Comparison of ENCODE assay signal across 11 mouse cellular contexts in genomic region chr17:56547116-56547845, GRCm38 (mm10). TPM values are rescaled to one million over a fixed set of nuclear protein-coding genes. Genes with fewer than 3 reads are reported as not detected.
A peak's percentile ranks its signal among the peaks of the same experiment; 100 is the strongest.
DNase-seq lines count a peak whose midpoint lies in the region; ATAC-seq and TF ChIP-seq lines count a peak whose summit lies in the region.
"Had no signal": no experiment of that assay in that cellular context is flagged by ENCODE, and none has a peak within 500 bp of the region (broad histone marks: within the 10 kb centered on the region; RNA-seq: fewer than 3 reads in every experiment).

No protein-coding gene starts in this region.

- no peaks in the 10 kb centered on the region for H3K27me3 ChIP-seq in cerebellum, adult 2 months (ENCODE audit: control insufficient read depth, insufficient read depth, low read length)
- H3K27me3 ChIP-seq in midbrain, postnatal 0 days (ENCODE audit: insufficient read depth, low read length), result no peaks in the 10 kb centered on the region
- no peaks in the 10 kb centered on the region for H3K27me3 ChIP-seq in kidney, embryonic 14.5 days (ENCODE audit: control insufficient read depth, insufficient read depth, low read length)
- H3K27me3 ChIP-seq: limb, embryonic 15.5 days had no signal

- H3K4me3 ChIP-seq in cerebellum, adult 2 months (replicated peaks; ENCODE audit: insufficient read depth, low read depth, low read length), result no peak overlapping the region
- H3K4me3 ChIP-seq in gastrocnemius, adult 2 months, result no peak overlapping the region
- no peak overlapping the region for H3K4me3 ChIP-seq in midbrain, postnatal 0 days (ENCODE audit: low read depth, low read length)
- no peak overlapping the region for H3K4me3 ChIP-seq in kidney, embryonic 14.5 days (ENCODE audit: low read length)
- H3K4me3 ChIP-seq: limb, embryonic 15.5 days had no signal

- H3K27ac ChIP-seq in cerebellum, adult 2 months (ENCODE audit: insufficient read depth, low read length), result peak overlapping the region; percentile 45
- no peak overlapping the region for H3K27ac ChIP-seq in gastrocnemius, adult 2 months
- peak overlapping the region; percentile 21; the same call in 1 of the 2 replicates for H3K27ac ChIP-seq in midbrain, postnatal 0 days (ENCODE audit: low read depth, low read length)
- no peak overlapping the region for H3K27ac ChIP-seq in kidney, embryonic 14.5 days (ENCODE audit: low read depth, low read length)
- H3K27ac ChIP-seq: limb, embryonic 15.5 days had no signal

- H3K36me3 ChIP-seq in midbrain, postnatal 0 days (ENCODE audit: insufficient read depth, low read length), result no peaks in the 10 kb centered on the region
- no peaks in the 10 kb centered on the region for H3K36me3 ChIP-seq in kidney, embryonic 14.5 days (ENCODE audit: control insufficient read depth, insufficient read depth, low read length)
- H3K36me3 ChIP-seq: limb, embryonic 15.5 days had no signal

- H3K4me1 ChIP-seq in cerebellum, adult 2 months (ENCODE audit: control insufficient read depth, insufficient read depth, low read length), result peaks cover 24% of the 10 kb centered on the region
- peaks cover 8% of the 10 kb centered on the region for H3K4me1 ChIP-seq in midbrain, postnatal 0 days (ENCODE audit: insufficient read depth, low read length)
- H3K4me1 ChIP-seq in kidney, embryonic 14.5 days (ENCODE audit: control insufficient read depth, insufficient read depth, low read length), result no peaks in the 10 kb centered on the region

- no peaks in the 10 kb centered on the region for H3K9me3 ChIP-seq in midbrain, postnatal 0 days (ENCODE audit: low read length)
- no peaks in the 10 kb centered on the region for H3K9me3 ChIP-seq in kidney, embryonic 14.5 days (ENCODE audit: control insufficient read depth, low read length)
- H3K9me3 ChIP-seq: limb, embryonic 15.5 days had no signal

- DNase-seq in kidney, postnatal 10 days, result peak; percentile 5
- DNase-seq in kidney, adult 18-20 months, result no peak
- DNase-seq in cerebellum, adult 2 months, result peak; percentile 88 to 95
- peak; percentile 77 for DNase-seq in gastrocnemius, adult 2 months
- DNase-seq in midbrain, postnatal 0 days (ENCODE audit: low spot score), result peak; percentile 82
- no peak for DNase-seq in frontal cortex, postnatal 25 days (ENCODE audit: low spot score in 2 of 2)
- no peak for DNase-seq in kidney, postnatal 4 days

- ATAC-seq in midbrain, postnatal 0 days (ENCODE audit: low FRiP score), result no peak
- ATAC-seq in kidney, embryonic 14.5 days (ENCODE audit: low FRiP score, low TSS enrichment), result no peak
- ATAC-seq: intestine, postnatal 0 days had no signal

- no peak for TF ChIP-seq CTCF in cerebellum, adult 2 months (IDR thresholded peaks at IDR 0.05; ENCODE audit: borderline replicate concordance, insufficient read depth, low read depth, low read length)
- TF ChIP-seq CTCF in gastrocnemius, adult 2 months (IDR thresholded peaks at IDR 0.05), result no peak
- no peak for TF ChIP-seq CTCF in midbrain, postnatal 0 days (IDR thresholded peaks at IDR 0.05)

- no peak overlapping the region for H3K4me2 ChIP-seq in midbrain, postnatal 0 days (ENCODE audit: low read depth, low read length, poor library complexity, severe bottlenecking)
- H3K4me2 ChIP-seq in kidney, embryonic 14.5 days (replicated peaks; ENCODE audit: low read depth, low read length), result no peak overlapping the region
- H3K4me2 ChIP-seq: limb, embryonic 15.5 days had no signal

- TF ChIP-seq POLR2A in cerebellum, adult 2 months (IDR thresholded peaks at IDR 0.05; ENCODE audit: borderline replicate concordance, insufficient read depth, low read length), result no peak

- H3K9ac ChIP-seq in midbrain, postnatal 0 days (replicated peaks; ENCODE audit: low read length, poor library complexity, severe bottlenecking), result no peak overlapping the region
- no peak overlapping the region for H3K9ac ChIP-seq in kidney, embryonic 14.5 days (ENCODE audit: low read depth, low read length)
- H3K9ac ChIP-seq: limb, embryonic 15.5 days had no signal

- 8% methylated on average over 17 of the region's 17 CpGs for WGBS in cerebellum, adult 2 months
- 40% methylated on average over 17 of the region's 17 CpGs for WGBS in midbrain, postnatal 0 days
- 69% methylated on average over 17 of the region's 17 CpGs for WGBS in kidney, embryonic 14.5 days

- intact Hi-C loops in gastrocnemius, adult 2 months (cut with DNase I), result no loop called here

RNA-seq across cellular contexts. Expression of gene Gm20219, which starts 6.9 kb away (rescaled TPM):
- 7.2 and 7.8 TPM in 2 replicates for polyA plus RNA-seq in cerebellum, adult 2 months (2012; rRNA removed)
- total RNA-seq in gastrocnemius, adult 2 months (2021), result 1 to 10 TPM in 1 of 2 experiments, under 1 TPM in 1; 0.89 to 1.1 TPM
- 0.22 TPM in 1 of 2 replicates, not detected in the other for total RNA-seq in midbrain, postnatal 0 days (2014; rRNA removed)
- 0.26 and 0.56 TPM in 2 replicates for polyA plus RNA-seq in midbrain, postnatal 0 days (2015; fragmentation: Nextera tagmentation; extraction: Ambion mirVana)
- 1.6 and 1.8 TPM in 2 replicates for polyA plus RNA-seq in kidney, embryonic 14.5 days (2014; fragmentation: Nextera tagmentation; extraction: Ambion mirVana)
- polyA plus RNA-seq: intestine, postnatal 0 days had no signal

RNA-seq across cellular contexts. Expression of gene Znrf4, which starts 35.0 kb away (rescaled TPM):
- not detected in 2 replicates for polyA plus RNA-seq in cerebellum, adult 2 months (2012; rRNA removed)
- total RNA-seq in gastrocnemius, adult 2 months (2021), result not detected
- total RNA-seq in midbrain, postnatal 0 days (2014; rRNA removed), result not detected in 2 replicates
- polyA plus RNA-seq in midbrain, postnatal 0 days (2015; fragmentation: Nextera tagmentation; extraction: Ambion mirVana), result not detected in 2 replicates
- polyA plus RNA-seq in kidney, embryonic 14.5 days (2014; fragmentation: Nextera tagmentation; extraction: Ambion mirVana), result not detected in 2 replicates
- total RNA-seq: adrenal gland, postnatal 4 days had no signal
- polyA plus RNA-seq: intestine, postnatal 0 days; limb, embryonic 15.5 days had no signal

RNA-seq across cellular contexts. Expression of gene Safb2, which starts 37.1 kb away (rescaled TPM):
- 137 and 143 TPM in 2 replicates for polyA plus RNA-seq in cerebellum, adult 2 months (2012; rRNA removed)
- total RNA-seq in gastrocnemius, adult 2 months (2021), result 10 to 100 TPM; 38.5 to 41.1 TPM
- 30.7 and 45.2 TPM in 2 replicates for total RNA-seq in midbrain, postnatal 0 days (2014; rRNA removed)
- polyA plus RNA-seq in midbrain, postnatal 0 days (2015; fragmentation: Nextera tagmentation; extraction: Ambion mirVana), result 42.1 and 48.9 TPM in 2 replicates
- 53.0 and 72.3 TPM in 2 replicates for polyA plus RNA-seq in kidney, embryonic 14.5 days (2014; fragmentation: Nextera tagmentation; extraction: Ambion mirVana)

RNA-seq across cellular contexts. Expression of gene Safb, which starts 37.3 kb away (rescaled TPM):
- polyA plus RNA-seq in cerebellum, adult 2 months (2012; rRNA removed), result 139 and 141 TPM in 2 replicates
- total RNA-seq in gastrocnemius, adult 2 months (2021), result 10 to 100 TPM; 43.0 to 46.7 TPM
- 56.1 and 56.4 TPM in 2 replicates for total RNA-seq in midbrain, postnatal 0 days (2014; rRNA removed)
- polyA plus RNA-seq in midbrain, postnatal 0 days (2015; fragmentation: Nextera tagmentation; extraction: Ambion mirVana), result 79.1 and 95.9 TPM in 2 replicates
- 81.2 and 102 TPM in 2 replicates for polyA plus RNA-seq in kidney, embryonic 14.5 days (2014; fragmentation: Nextera tagmentation; extraction: Ambion mirVana)

Comparison
In these comparisons a context has a peak if more than half of its experiments do, and no peak if none do; other contexts are left out.
1. DNase-seq: peak in kidney, postnatal 10 days (single experiment), cerebellum, adult 2 months (2 of 2), gastrocnemius, adult 2 months (single experiment) and midbrain, postnatal 0 days (single experiment); none in kidney, adult 18-20 months (single experiment), frontal cortex, postnatal 25 days (0 of 2) and kidney, postnatal 4 days (0 of 2).
2. H3K27ac ChIP-seq: peak in cerebellum, adult 2 months (single experiment) and midbrain, postnatal 0 days (single experiment); none in gastrocnemius, adult 2 months (single experiment) and kidney, embryonic 14.5 days (single experiment).